Mouse (Mus musculus): ENCODE measurements around the gene Hmbs. TPM values are rescaled to one million over a fixed set of nuclear protein-coding genes. Genes with fewer than 3 reads are reported as not detected.
"Not testable (repeated sequence)": the region's sequence is repeated elsewhere in the genome, so short reads cannot be mapped to it uniquely, and the experiment has no call there.

The Hmbs gene
- polyA plus RNA-seq, 1 experiment from 2014 or later = 126 TPM

DNA sequence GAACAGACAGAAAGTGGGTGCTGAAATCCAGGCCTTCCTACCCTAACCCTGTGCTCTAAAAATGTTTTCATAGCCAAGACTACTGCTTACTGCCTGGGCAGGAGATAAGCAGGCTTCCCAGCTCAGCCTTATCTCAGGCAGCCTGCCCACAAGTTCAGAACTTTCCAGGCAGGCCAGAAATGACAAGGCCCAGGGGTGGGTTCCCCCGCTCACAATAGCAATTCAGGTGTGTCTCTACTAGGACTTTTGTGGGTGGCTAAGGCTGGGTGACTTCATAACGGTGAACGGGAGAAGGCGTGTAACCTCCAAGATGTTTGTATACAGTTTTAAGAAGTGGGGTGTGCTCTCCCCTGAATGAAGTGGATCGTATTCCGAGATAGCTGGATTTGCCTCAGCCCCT is 738 bp downstream of the Hmbs start:
- Histone ChIP-seq H3K27me3 (no peaks in the 10 kb centered on the region), H3K4me2 (replicated peaks) (peak overlapping the region; percentile 81), H3K36me3 (peaks cover 41% of the 10 kb centered on the region), H3K9me3 (no peaks in the 10 kb centered on the region), H3K4me3 (peak overlapping the region; percentile 81), H3K4me1 (peaks cover 13% of the 10 kb centered on the region), H3K9ac (peak overlapping the region; percentile 84), H3K27ac (peak overlapping the region; percentile 97)
- ATAC-seq (ENCODE audit: insufficient number of reproducible peaks, insufficient read depth, low FRiP score, low TSS enrichment) = no peak; the same call in 1 of the 2 replicates
- 11% methylated on average over 6 of the region's 6 CpGs for WGBS

- peaks cover 39% of the 10 kb centered on the region for H3K36me3 ChIP-seq
- WGBS = 87% methylated on average over 1 of the region's 1 CpGs
These were observed 1.4 kb downstream of the Hmbs start for GRCm38 (mm10) chr9:44342605-44343004.

DNA sequence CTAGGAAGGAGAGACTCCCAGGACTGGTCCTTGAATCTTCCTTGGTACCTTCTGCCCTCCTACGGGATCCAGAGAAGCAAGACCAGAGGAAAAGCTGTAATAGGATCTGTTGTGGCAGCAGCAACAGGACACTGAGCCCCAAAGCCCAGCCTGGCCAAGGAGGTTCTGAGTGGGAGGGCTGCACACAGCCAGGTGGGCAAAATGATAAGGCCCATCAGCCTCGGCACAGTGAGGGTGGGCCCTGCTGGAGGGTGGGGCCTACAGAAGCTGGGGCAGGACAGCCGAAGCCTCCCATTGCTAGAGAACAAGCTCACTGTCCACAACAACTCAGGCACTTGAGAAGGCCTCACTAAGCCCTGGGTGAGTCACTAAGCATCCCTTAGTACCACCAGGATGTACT is 1.9 kb downstream of the Hmbs start:
- Histone ChIP-seq H3K27me3 (no peaks in the 10 kb centered on the region), H3K4me3 (no peak overlapping the region), H3K27ac (no peak overlapping the region), H3K36me3 (peaks cover 39% of the 10 kb centered on the region), H3K4me2 (replicated peaks) (0 out of 2 replicates have a peak overlapping the region, but pooled peaks have one; percentile 81), H3K9ac (no peak overlapping the region), H3K9me3 (no peaks in the 10 kb centered on the region), H3K4me1 (peaks cover 20% of the 10 kb centered on the region)
- 74% methylated on average over 3 of the region's 3 CpGs for WGBS
- no peak for ATAC-seq (ENCODE audit: insufficient number of reproducible peaks, insufficient read depth, low FRiP score, low TSS enrichment)

More at GRCm38 (mm10) chr9:44342605-44343004, 1.4 kb downstream of the Hmbs start:
- no peak for ATAC-seq (ENCODE audit: insufficient number of reproducible peaks, insufficient read depth, low FRiP score, low TSS enrichment)
- peak overlapping the region; percentile 84; the same call in 1 of the 2 replicates for H3K9ac ChIP-seq
- peak overlapping the region; percentile 81 for H3K4me3 ChIP-seq
- peaks cover 16% of the 10 kb centered on the region for H3K4me1 ChIP-seq
- no peaks in the 10 kb centered on the region for H3K27me3 ChIP-seq
- 0 out of 2 replicates have a peak overlapping the region, but pooled peaks have one; percentile 97 for H3K27ac ChIP-seq
- H3K9me3 ChIP-seq = no peaks in the 10 kb centered on the region
- H3K4me2 ChIP-seq (replicated peaks) = peak overlapping the region; percentile 81

- no peak overlapping the region for H3K27ac ChIP-seq
These were observed 2.5 kb downstream of the Hmbs start for GRCm38 (mm10) chr9:44341487-44341886.

GRCm38 (mm10) chr9:44338574-44338973 is 5.5 kb downstream of the Hmbs start:
- H3K9me3 ChIP-seq = no peaks in the 10 kb centered on the region
- H3K4me3 ChIP-seq = no peak overlapping the region
- peaks cover 24% of the 10 kb centered on the region for H3K4me1 ChIP-seq
- WGBS = 82% methylated on average over 5 of the region's 5 CpGs
- H3K9ac ChIP-seq = no peak overlapping the region
- no peak overlapping the region for H3K27ac ChIP-seq
- H3K27me3 ChIP-seq = no peaks in the 10 kb centered on the region
- peaks cover 37% of the 10 kb centered on the region for H3K36me3 ChIP-seq
- ATAC-seq (ENCODE audit: insufficient number of reproducible peaks, insufficient read depth, low FRiP score, low TSS enrichment) = no peak
- H3K4me2 ChIP-seq (replicated peaks) = no peak overlapping the region

More at GRCm38 (mm10) chr9:44341487-44341886, 2.5 kb downstream of the Hmbs start:
- H3K9ac ChIP-seq = no peak overlapping the region
- H3K4me1 ChIP-seq = peaks cover 27% of the 10 kb centered on the region
- H3K4me2 ChIP-seq (replicated peaks) = no peak overlapping the region
- peaks cover 38% of the 10 kb centered on the region for H3K36me3 ChIP-seq
- ATAC-seq (ENCODE audit: insufficient number of reproducible peaks, insufficient read depth, low FRiP score, low TSS enrichment) = no peak
- no peaks in the 10 kb centered on the region for H3K27me3 ChIP-seq
- no peaks in the 10 kb centered on the region for H3K9me3 ChIP-seq
- 91% methylated on average over 5 of the region's 5 CpGs for WGBS
- no peak overlapping the region for H3K4me3 ChIP-seq

DNA sequence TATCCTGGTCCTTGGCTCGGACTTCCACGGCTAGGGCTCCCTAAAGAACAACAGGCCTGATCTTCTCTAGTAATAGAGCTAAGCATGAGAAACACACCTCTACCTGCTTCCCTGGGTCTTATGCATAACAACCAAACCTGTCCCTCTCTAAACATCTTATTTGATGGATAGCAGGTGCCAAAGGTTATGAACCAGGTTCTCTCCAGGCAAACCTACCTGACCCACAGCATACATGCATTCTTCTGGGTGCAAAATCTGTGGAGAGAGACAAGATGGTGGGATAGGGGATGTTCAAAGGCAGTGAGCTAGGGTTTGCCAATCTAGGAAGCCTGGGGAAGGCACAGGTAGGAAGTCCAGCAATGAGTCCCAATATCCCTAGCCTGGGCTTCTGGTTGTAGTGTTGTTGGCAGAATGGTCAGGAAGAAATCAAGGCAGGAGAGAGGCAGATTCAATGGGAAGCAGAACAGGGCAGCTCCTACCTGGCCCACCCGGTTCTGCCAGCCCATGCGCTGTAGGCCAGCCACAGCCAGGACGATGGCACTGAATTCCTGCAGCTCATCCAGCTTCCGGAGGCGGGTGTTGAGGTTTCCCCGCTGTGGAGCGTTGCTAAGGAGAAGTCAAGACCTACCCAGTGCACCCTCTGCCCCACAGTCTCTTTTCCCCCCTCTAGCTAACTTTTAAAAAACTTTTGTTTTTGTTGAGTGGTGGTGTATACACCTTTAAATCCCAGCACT is 6.4 kb downstream of the Hmbs start:
- H3K27me3 ChIP-seq = no peaks in the 10 kb centered on the region
- H3K4me3 ChIP-seq = peak overlapping the region; percentile 96; the same call in 1 of the 2 replicates
- H3K4me1 ChIP-seq = peaks cover 17% of the 10 kb centered on the region
- no peak for ATAC-seq (ENCODE audit: insufficient number of reproducible peaks, insufficient read depth, low FRiP score, low TSS enrichment)
- peak overlapping the region; percentile 98; the same call in 1 of the 2 replicates for H3K9ac ChIP-seq
- H3K4me2 ChIP-seq (replicated peaks) = peak overlapping the region; percentile 78
- WGBS = 71% methylated on average over 9 of the region's 9 CpGs
- no peaks in the 10 kb centered on the region for H3K9me3 ChIP-seq
- H3K27ac ChIP-seq = no peak overlapping the region
- H3K36me3 ChIP-seq = peaks cover 47% of the 10 kb centered on the region

DNA sequence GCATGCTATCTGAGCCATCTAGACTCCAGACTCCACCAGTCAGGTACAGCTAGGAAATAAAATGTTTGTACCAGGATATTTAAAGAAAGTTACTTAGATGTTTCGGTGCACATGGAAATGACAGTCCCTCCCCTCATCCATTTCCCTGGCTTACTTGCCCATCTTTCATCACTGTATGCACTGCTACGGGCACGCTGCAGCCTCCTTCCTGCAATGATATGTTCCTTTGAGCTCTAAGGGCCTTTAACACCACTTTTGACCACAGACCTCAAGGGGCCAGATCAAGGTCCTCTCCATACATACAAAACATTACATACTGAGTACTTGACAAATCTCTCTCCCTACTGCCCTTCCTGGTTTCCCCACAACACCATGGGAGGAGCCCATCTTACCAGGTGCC is 7.1 kb downstream of the Hmbs start:
- no peak overlapping the region for H3K27ac ChIP-seq

GRCm38 (mm10) chr9:44336513-44336912 is 7.5 kb downstream of the Hmbs start:
- H3K27ac ChIP-seq; H3K27me3 ChIP-seq; H3K9me3 ChIP-seq; ATAC-seq (ENCODE audit: insufficient number of reproducible peaks, insufficient read depth, low FRiP score, low TSS enrichment): not testable (repeated sequence)
- WGBS = 34% methylated on average over 4 of the region's 4 CpGs
- Histone ChIP-seq H3K4me2 (replicated peaks) (peak overlapping the region; percentile 78), H3K4me3 (peak overlapping the region; percentile 96), H3K9ac (peak overlapping the region; percentile 98), H3K36me3 (peaks cover 55% of the 10 kb centered on the region), H3K4me1 (peaks cover 15% of the 10 kb centered on the region)

More for the DNA sequence above, 7.1 kb downstream of the Hmbs start:
- Histone ChIP-seq H3K9ac (peak overlapping the region; percentile 98), H3K4me2 (replicated peaks) (peak overlapping the region; percentile 78), H3K4me3 (peak overlapping the region; percentile 96), H3K27me3 (no peaks in the 10 kb centered on the region), H3K36me3 (peaks cover 51% of the 10 kb centered on the region), H3K9me3 (no peaks in the 10 kb centered on the region), H3K4me1 (peaks cover 15% of the 10 kb centered on the region)
- no peak for ATAC-seq (ENCODE audit: insufficient number of reproducible peaks, insufficient read depth, low FRiP score, low TSS enrichment)
- WGBS = 68% methylated on average over 3 of the region's 3 CpGs

- 3% methylated on average over 5 of the region's 5 CpGs for WGBS
- Histone ChIP-seq H3K9ac (peak overlapping the region; percentile 98), H3K27me3 (no peaks in the 10 kb centered on the region), H3K27ac (peak overlapping the region; percentile 98), H3K4me1 (peaks cover 15% of the 10 kb centered on the region), H3K4me2 (replicated peaks) (peak overlapping the region; percentile 78), H3K9me3 (no peaks in the 10 kb centered on the region), H3K36me3 (peaks cover 55% of the 10 kb centered on the region), H3K4me3 (peak overlapping the region; percentile 96)
- no peak for ATAC-seq (ENCODE audit: insufficient number of reproducible peaks, insufficient read depth, low FRiP score, low TSS enrichment)
These were observed 8.0 kb downstream of the Hmbs start for GRCm38 (mm10) chr9:44336093-44336406.

DNA sequence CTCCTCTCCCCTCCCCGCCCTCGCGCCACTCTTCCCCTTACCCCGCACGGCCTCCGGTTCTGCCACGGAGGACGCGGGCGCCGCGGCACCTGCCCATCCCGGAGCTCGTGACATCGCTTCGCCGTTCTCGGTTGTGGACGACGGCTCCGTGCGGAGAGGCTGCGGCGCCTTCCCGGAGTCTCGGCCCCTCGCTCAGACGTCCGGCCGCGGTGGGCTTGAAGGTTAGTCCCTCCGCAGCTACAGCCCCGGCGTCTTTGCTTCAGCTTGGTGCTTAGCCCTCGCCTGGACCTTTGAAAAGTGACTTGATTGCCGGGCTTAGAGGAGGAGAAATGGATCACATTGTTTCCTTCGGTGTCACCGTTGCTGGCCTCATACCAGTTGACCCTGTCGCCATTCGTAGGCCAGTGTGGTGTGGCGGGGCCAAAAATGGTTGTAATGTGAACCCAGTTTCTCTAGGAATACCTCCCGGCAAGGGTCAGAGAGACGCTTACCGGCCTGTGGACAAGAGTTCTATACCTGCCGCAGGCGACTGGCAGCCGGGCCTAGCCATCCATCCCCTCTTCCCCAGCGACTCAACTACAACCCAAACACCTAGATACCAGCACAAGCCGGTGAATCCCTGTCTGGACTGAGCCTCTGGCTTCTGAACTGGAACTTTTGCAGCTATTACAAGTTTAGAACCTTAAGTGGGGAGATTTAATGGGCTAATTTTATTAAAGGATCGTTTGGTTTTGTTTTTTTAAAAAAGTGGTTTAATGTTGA is 8.5 kb downstream of the Hmbs start:
- Histone ChIP-seq H3K9me3 (no peaks in the 10 kb centered on the region), H3K4me1 (peaks cover 15% of the 10 kb centered on the region), H3K27ac (peak overlapping the region; percentile 98), H3K4me3 (peak overlapping the region; percentile 96), H3K27me3 (no peaks in the 10 kb centered on the region), H3K36me3 (peaks cover 60% of the 10 kb centered on the region), H3K9ac (peak overlapping the region; percentile 98), H3K4me2 (replicated peaks) (peak overlapping the region; percentile 78)
- ATAC-seq (ENCODE audit: insufficient number of reproducible peaks, insufficient read depth, low FRiP score, low TSS enrichment) = no peak
- WGBS = under 1% methylated on average over 50 of the region's 50 CpGs

DNA sequence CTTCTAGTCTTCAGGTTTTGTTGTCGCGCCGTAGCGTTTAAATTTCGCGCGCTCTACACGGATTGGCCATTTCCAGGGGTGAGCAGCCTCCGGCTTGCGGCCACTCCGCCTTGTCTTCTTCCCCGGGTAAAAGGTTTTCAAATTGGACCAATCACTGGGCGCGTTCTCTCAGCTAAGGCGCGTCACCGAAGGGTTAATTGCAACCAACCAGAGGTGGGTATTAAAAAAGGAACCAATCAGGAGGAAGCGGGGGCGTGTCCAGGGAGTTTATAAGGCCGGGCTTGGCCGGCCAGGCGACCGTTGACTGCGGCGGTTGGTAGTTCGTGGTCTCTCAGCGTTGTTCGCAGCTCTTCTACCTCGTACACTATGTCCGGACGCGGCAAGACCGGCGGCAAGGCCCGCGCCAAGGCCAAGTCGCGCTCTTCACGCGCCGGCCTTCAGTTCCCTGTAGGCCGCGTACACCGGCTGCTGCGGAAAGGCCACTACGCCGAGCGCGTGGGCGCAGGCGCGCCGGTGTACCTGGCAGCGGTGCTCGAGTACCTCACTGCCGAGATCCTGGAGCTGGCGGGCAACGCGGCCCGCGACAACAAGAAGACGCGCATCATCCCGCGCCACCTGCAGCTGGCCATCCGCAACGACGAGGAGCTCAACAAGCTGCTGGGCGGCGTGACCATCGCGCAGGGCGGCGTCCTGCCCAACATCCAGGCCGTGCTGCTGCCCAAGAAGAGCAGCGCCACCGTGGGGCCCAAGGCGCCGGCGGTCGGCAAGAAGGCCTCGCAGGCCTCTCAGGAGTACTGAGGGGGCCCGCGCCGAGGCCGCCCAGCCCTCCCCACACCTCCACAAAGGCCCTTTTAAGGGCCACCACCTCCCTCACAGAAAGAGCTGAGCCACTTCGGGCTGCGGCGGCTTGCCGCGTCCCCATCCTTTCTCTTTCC is 9.4 kb downstream of the Hmbs start, which contains the start of gene H2afx:
Gene H2afx (plus strand): TSS at position 299 of the 935 bp plus-strand sequence.
- peak; percentile 93 for ATAC-seq (ENCODE audit: insufficient number of reproducible peaks, insufficient read depth, low FRiP score, low TSS enrichment)
- H3K27me3 ChIP-seq = no peaks in the 10 kb centered on the region
- H3K9me3 ChIP-seq = no peaks in the 10 kb centered on the region
- H3K4me1 ChIP-seq = peaks cover 15% of the 10 kb centered on the region
- H3K9ac ChIP-seq = peak within 1 kb of the TSS; percentile 98
- peaks cover 64% of the 10 kb centered on the region for H3K36me3 ChIP-seq
- H3K27ac ChIP-seq = peak within 1 kb of the TSS; percentile 98
- H3K4me3 ChIP-seq = peak within 1 kb of the TSS; percentile 96
- under 1% methylated on average over 91 of the region's 91 CpGs for WGBS
- H3K4me2 ChIP-seq (replicated peaks) = peak within 1 kb of the TSS; percentile 78
